Mouse (Mus musculus) lung, adult 2 months (tissue): Measurements from ENCODE around the gene Usp4. TPM values are rescaled to one million over a fixed set of nuclear protein-coding genes. Genes with fewer than 3 reads are reported as not detected.
A peak's percentile ranks its signal among the peaks of the same experiment; 100 is the strongest.

Source experiments
- DNase-seq: peaks from one replicate; pipeline ENCODE4 v3.0.0; 2022
- H3K4me1 ChIP-seq: fragments of 200-500 bp; 2 replicates; pipeline ENCODE4 v1.6.1; 2011; ENCODE audit warnings: low read length; ENCODE audit not compliant: control insufficient read depth, insufficient read depth
- H3K4me3 ChIP-seq: fragments of 200-500 bp; replicated peaks from 2 replicates; pipeline ENCODE3; 2011; ENCODE audit warnings: low read depth, mild to moderate bottlenecking, control low read depth, low read length; ENCODE audit errors: extremely low read depth
- CTCF ChIP-seq: fragments of 200-500 bp; IDR thresholded peaks from 2 replicates; pipeline ENCODE4 v1.5.1; 2011; ENCODE audit warnings: mild to moderate bottlenecking, low read length, control low read depth; ENCODE audit not compliant: insufficient read depth
- POLR2A ChIP-seq: fragments of 200-500 bp; IDR thresholded peaks from 2 replicates; pipeline ENCODE4 v1.6.1; 2011; ENCODE audit warnings: low read depth, mild to moderate bottlenecking, control low read depth, low read length, borderline replicate concordance; ENCODE audit errors: extremely low read depth
- WGBS: fragments of 180-500 bp; shearing (Covaris S2); methylation state at CpG from one replicate; pipeline ENCODE4 v1.1.7; 2018; 5-methylcytosine and 5-hydroxymethylcytosine counted together
- polyA plus RNA-seq: library from polyadenylated mRNA; depleted of rRNA; stranded (reverse); fragments of >200 nt; gene quantifications from 2 replicates; pipeline ENCODE4 v1.2.3, GENCODE M21; 2012; rRNA removed

The Usp4 gene
- polyA plus RNA-seq: 59.4 and 75.6 TPM in 2 replicates

GRCm38 (mm10) chr9:108347540-108348289 lies at the start of gene Usp4:
TSS of gene Usp4 (plus strand) at chr9:108347853.
- Histone ChIP-seq H3K4me3 (peak within 1 kb of the TSS; percentile 94), H3K4me1 (peaks cover 6% of the 10 kb centered on the region)
- WGBS: under 1% methylated on average over 69 of the region's 75 CpGs
- TF ChIP-seq POLR2A (peak; percentile 70), CTCF (no peak)
- peak; percentile 87 for DNase-seq

DNA sequence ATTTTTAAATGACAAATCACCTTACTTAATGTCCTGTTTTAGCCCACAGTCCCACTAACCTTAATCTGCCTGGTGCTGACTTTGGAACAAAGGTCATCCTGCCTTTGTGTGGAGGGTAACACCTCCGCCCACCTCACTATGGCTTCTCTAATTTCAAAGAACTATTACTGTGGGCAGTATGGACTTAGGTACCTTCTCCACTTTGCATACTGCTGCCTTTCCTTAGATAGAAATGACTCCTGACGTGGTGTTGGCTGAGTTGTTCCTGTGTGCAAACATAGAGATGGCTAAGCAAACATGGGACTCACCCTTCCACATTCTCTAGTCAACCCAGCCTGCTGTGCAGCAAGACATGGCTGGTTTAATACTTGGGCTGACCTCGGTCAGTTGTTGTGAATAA lies 45.8 kb upstream of the Usp4 start:
- peaks cover 3% of the 10 kb centered on the region for H3K4me1 ChIP-seq
- DNase-seq: no peak
- no peak overlapping the region for H3K4me3 ChIP-seq
- WGBS: 63% methylated on average over 3 of the region's 3 CpGs
- TF ChIP-seq POLR2A (no peak), CTCF (no peak)

DNA sequence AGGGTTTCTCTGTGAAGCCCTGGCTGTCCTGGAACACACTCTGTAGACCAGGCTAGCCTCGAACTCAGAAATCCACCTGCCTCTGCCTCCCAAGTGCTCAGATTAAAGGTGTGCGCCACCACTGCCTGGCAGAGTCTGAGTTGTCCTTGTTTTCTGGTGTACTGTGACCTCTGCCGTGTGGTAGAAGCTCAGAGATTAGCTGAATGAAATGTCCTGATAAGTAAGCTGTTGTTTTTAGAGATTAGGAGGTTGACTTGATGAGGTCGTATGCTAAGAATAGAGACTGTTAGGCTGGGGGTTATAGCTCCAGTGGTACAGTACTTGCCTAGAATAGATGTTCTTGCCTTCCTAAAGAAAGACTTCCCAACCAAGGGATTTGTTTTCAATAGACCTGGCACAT lies 42.9 kb upstream of the Usp4 start:
- no peak for TF ChIP-seq CTCF
- no peak for TF ChIP-seq POLR2A
- 62% methylated on average over 4 of the region's 4 CpGs for WGBS
- Histone ChIP-seq H3K4me3 (no peak overlapping the region), H3K4me1 (peaks cover 10% of the 10 kb centered on the region)
- no peak for DNase-seq

DNA sequence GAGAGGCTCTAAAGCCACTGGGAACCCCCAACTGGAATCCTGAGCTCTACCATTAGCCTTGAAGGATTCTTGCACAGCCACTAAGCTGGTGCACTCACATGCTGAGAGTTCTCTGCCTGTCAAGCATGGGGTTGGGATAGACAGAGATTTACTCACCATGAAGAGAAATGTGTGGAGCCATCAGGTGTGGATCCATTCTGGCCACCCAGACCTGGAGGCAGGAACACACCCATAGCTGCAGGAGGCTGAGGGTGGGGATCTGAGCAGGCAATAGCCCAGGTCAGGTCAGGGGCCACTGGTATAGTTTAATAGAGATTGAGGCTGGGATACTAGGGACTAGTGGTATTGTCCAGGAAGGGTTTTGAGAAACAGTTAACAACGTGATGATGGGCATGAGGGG lies 42.5 kb upstream of the Usp4 start:
- TF ChIP-seq POLR2A: no peak
- TF ChIP-seq CTCF: no peak
- peak; percentile 39 for DNase-seq
- WGBS: 0% methylated on average over 1 of the region's 1 CpGs
- Histone ChIP-seq H3K4me1 (peaks cover 13% of the 10 kb centered on the region), H3K4me3 (peak overlapping the region; percentile 90)

DNA sequence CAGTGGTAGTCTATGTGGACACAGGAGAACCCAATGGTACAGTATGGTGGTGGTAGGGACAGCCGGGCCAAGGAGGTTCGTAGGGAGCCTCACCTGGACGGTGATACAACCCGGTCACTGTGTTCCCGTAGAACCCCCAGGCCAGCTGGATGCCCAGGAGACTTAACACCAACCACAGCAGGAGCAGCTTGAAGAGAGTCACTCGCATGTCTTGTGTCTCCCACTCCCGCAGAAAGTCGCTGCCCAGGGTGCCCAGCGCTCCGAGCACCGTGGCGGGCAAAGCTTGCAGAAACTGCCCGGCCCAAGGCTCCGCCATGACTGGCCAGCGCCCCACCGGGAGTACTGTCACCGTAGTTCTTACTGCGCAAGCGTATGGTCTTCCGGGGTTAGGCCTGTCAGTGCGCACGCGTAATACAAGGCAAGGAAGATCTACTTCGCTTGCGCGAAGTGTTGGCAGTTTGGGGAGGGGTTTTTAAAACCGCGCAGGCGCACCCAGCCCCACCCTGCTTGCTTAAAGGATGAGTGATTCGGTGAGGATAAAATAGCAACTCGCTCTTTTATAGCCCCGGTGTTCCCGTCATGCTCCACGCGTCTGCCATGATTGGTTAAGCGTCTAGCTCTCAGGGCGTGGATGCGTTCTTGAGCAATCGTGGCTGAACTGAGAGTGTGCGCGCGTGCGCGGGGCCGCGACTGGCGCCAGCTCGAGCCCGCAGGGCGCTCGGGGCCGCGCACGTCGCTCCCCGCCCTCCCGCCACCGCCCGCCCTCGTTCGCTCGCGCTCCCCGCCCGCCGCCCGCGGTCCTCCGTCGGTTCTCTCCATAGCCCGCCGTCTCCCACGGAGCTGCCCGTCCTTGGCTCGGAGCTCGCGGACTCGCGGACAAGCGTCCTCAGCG lies 41.8 kb upstream of the Usp4 start, which contains the start of the genes Rhoa and Tcta:
Rhoa (plus strand) TSS at position 501 of the 892 bp plus-strand sequence.
Tcta (minus strand) TSS at position 532 of the 892 bp plus-strand sequence.
- TF ChIP-seq POLR2A (peak; percentile 98), CTCF (no peak)
- Histone ChIP-seq H3K4me3 (peak within 1 kb of the TSS; percentile 90), H3K4me1 (peaks cover 14% of the 10 kb centered on the region)
- WGBS: under 1% methylated on average over 81 of the region's 81 CpGs
- DNase-seq: peak; percentile 97

GRCm38 (mm10) chr9:108306571-108306980 lies 41.1 kb upstream of the Usp4 start:
- Histone ChIP-seq H3K4me1 (peaks cover 21% of the 10 kb centered on the region), H3K4me3 (peak overlapping the region; percentile 90)
- WGBS: under 1% methylated on average over 50 of the region's 51 CpGs
- peak; percentile 41; the same call in 1 of the 2 replicates for TF ChIP-seq POLR2A
- TF ChIP-seq CTCF: no peak
- no peak for DNase-seq

DNA sequence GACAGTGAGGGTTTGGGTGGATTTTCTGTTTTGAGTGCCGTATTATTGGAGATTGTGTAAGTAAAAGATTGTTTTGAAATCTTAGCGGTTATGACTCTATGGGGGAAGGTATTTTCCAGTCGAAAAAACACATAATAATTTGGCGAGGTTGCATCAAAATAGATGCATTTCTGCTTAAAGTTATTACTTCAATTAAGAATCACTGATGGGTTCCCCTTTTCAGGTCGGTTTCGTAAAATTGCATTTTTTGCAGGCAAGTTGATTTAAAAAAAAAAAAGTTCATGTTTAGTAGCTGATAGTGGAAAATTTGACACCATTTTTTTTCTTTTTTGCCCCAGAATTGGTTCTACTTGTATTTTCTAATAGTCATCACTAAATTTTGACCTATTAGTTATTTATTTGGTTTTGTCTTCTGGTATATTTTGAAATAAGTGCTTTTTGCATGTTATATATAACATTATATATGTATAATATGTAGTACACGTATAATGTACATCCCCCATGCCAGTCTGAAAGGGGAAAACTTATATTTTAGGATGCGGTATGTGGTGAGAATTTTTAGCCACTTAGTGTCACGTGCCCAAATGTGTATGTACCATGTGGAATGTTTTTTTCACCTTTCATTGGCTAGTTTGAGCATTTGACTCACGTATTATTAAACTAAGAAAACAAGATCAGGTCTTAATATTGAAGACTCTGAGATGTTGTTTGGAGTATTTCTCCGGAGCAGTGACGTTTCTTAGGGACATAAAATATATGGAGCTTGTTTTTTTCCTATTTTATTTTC lies 40.4 kb upstream of the Usp4 start:
- DNase-seq: no peak
- no peak for TF ChIP-seq POLR2A
- no peak for TF ChIP-seq CTCF
- WGBS: 1% methylated on average over 12 of the region's 12 CpGs

DNA sequence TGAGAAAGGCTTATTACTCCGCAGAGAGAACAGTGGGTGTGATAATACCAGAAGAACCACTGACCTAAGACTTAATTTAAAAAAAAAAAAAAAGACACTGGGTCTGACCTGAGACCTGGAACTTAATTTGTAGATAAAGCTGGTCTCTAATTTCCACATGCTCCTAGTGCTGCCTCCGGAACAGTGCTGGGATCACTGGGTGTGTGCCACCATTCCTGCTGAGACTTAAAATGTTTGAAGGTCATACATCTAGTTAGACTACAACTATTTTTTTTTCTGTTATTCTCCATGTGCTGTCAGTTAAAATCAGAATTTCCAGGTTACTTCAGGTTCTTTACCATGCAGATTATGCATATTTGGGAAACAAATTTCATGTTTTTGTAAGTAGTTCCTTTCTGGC lies 39.5 kb upstream of the Usp4 start:
- peak overlapping the region; percentile 58 for H3K4me3 ChIP-seq
- no peak for DNase-seq
- TF ChIP-seq POLR2A: no peak
- no peak for TF ChIP-seq CTCF
- WGBS: 5% methylated on average over 2 of the region's 2 CpGs
- peaks cover 22% of the 10 kb centered on the region for H3K4me1 ChIP-seq

More for the DNA sequence above, 40.4 kb upstream of the Usp4 start:
- peaks cover 22% of the 10 kb centered on the region for H3K4me1 ChIP-seq
- peak overlapping the region; percentile 82 for H3K4me3 ChIP-seq

GRCm38 (mm10) chr9:108317572-108317971 lies 30.1 kb upstream of the Usp4 start:
- no peak for DNase-seq
- Histone ChIP-seq H3K4me1 (peaks cover 5% of the 10 kb centered on the region; the same call in 1 of the 2 replicates), H3K4me3 (no peak overlapping the region)
- 86% methylated on average over 3 of the region's 3 CpGs for WGBS
- TF ChIP-seq POLR2A (no peak), CTCF (no peak)
